Mouse (Mus musculus) thymus, adult 2 months (tissue): ENCODE data around the gene Zbtb9.

ENCODE experiments used
- CTCF ChIP-seq: fragments of 200-500 bp; IDR thresholded peaks from 2 replicates; pipeline ENCODE4 v1.5.1; 2012; ENCODE audit warnings: mild to moderate bottlenecking, control low read depth, low read length, moderate library complexity, borderline replicate concordance; ENCODE audit not compliant: control insufficient read depth, poor library complexity, insufficient read depth; ENCODE audit errors: extremely low read depth
- POLR2A ChIP-seq: fragments of 200-500 bp; IDR thresholded peaks from 2 replicates; pipeline ENCODE4 v1.6.1; 2012; ENCODE audit warnings: mild to moderate bottlenecking, low read length, control low read depth, moderate library complexity; ENCODE audit not compliant: control insufficient read depth, poor library complexity, insufficient read depth; ENCODE audit errors: extremely low read depth

DNA sequence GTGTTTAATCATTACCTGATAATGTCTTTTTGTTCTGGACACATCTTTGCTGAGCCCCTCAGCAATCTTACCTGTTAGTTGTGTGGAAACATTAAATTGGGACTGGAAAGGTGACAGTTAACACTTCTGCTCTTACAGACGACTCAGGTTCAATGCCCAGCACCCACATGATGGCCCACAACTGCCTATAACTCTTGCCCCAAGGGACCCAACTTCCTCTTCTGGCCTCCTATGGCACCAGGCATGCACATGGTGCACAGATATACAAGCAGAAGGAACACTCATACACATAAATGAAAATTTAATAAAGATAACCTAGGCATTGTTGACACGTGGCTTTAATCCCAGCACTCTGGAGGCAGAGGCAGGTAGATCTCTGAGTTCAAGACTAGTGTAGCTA is 6.5 kb downstream of the Zbtb9 start:
- TF ChIP-seq CTCF (no peak), POLR2A (no peak)
